Mouse (Mus musculus): ENCODE measurements around the gene Vamp4. TPM values are rescaled to one million over a fixed set of nuclear protein-coding genes. Genes with fewer than 3 reads are reported as not detected.
"Not testable (repeated sequence)": the region's sequence is repeated elsewhere in the genome, so short reads cannot be mapped to it uniquely, and the experiment has no call there.

The Vamp4 gene
- polyA plus RNA-seq, 1 experiment from 2014 or later = 12.7 TPM

DNA sequence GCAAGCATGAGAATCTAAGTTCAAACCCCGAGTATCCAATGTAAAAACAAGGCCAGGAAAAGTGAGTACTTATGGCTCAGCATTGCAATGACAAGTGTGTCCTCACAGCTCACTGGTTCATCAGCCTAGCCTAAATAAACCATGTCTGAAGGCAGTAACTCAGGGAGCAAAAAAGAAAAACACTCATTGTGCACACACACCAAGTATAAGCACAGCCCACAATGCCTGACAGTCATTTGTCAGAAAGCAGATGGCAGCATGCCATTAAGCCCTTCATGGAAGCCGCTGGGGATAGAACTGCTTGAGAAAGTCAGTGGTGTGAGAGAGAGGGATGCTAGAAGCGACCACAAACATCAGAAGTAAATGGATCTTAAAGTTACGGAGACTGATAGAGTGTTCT is 31.0 kb downstream of the Vamp4 start:
- no peak overlapping the region for H3K4me2 ChIP-seq (ENCODE audit: low read depth, low read length)
- peaks cover 2% of the 10 kb centered on the region; the same call in 1 of the 2 replicates for H3K36me3 ChIP-seq (ENCODE audit: control insufficient read depth, insufficient read depth)
- H3K27ac ChIP-seq (ENCODE audit: low read length) = no peak overlapping the region
- no peak for ATAC-seq (ENCODE audit: low read depth)
- H3K27me3 ChIP-seq (ENCODE audit: control insufficient read depth, insufficient read depth, low read depth, low read length) = no peaks in the 10 kb centered on the region
- no peaks in the 10 kb centered on the region for H3K4me1 ChIP-seq (ENCODE audit: control insufficient read depth, low read depth, low read length)
- H3K4me3 ChIP-seq (ENCODE audit: low read depth, low read length) = no peak overlapping the region
- H3K9me3 ChIP-seq (replicated peaks; ENCODE audit: control insufficient read depth, low read length) = no peaks in the 10 kb centered on the region
- no peak overlapping the region for H3K9ac ChIP-seq (ENCODE audit: low read depth, low read length)
- 75% methylated on average over 4 of the region's 4 CpGs for WGBS (ENCODE audit: insufficient replicate concordance)

DNA sequence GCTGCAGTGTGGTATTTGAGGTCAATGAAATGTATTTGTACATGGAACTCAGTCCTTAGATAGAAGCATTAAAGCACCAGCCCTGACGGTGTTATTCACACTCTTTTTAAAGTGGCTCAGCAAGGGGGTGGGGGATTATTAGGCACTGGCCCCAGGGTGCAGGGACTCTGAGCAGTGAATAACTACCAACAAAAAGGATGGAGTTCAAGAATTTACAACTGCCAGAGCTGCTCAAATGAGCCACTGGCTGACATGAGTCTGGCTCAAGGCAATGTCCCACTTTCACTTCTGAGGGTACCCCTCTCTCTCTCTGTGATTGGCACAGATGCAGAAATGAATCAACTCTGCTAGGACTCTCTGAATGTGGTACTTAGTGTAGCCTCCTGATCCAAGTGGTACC is 37.8 kb downstream of the Vamp4 start:
- WGBS (ENCODE audit: insufficient replicate concordance) = 28% methylated on average over 1 of the region's 1 CpGs
- no peak overlapping the region for H3K9ac ChIP-seq (ENCODE audit: low read depth, low read length)
- H3K27ac ChIP-seq (ENCODE audit: low read length) = no peak overlapping the region
- H3K27me3 ChIP-seq (ENCODE audit: control insufficient read depth, insufficient read depth, low read depth, low read length) = no peaks in the 10 kb centered on the region
- no peak for ATAC-seq (ENCODE audit: low read depth)
- H3K4me2 ChIP-seq (ENCODE audit: low read depth, low read length) = no peak overlapping the region
- no peaks in the 10 kb centered on the region for H3K36me3 ChIP-seq (ENCODE audit: control insufficient read depth, insufficient read depth)
- H3K4me3 ChIP-seq (ENCODE audit: low read depth, low read length) = no peak overlapping the region
- H3K4me1 ChIP-seq (ENCODE audit: control insufficient read depth, low read depth, low read length) = no peaks in the 10 kb centered on the region
- no peaks in the 10 kb centered on the region for H3K9me3 ChIP-seq (replicated peaks; ENCODE audit: control insufficient read depth, low read length)

DNA sequence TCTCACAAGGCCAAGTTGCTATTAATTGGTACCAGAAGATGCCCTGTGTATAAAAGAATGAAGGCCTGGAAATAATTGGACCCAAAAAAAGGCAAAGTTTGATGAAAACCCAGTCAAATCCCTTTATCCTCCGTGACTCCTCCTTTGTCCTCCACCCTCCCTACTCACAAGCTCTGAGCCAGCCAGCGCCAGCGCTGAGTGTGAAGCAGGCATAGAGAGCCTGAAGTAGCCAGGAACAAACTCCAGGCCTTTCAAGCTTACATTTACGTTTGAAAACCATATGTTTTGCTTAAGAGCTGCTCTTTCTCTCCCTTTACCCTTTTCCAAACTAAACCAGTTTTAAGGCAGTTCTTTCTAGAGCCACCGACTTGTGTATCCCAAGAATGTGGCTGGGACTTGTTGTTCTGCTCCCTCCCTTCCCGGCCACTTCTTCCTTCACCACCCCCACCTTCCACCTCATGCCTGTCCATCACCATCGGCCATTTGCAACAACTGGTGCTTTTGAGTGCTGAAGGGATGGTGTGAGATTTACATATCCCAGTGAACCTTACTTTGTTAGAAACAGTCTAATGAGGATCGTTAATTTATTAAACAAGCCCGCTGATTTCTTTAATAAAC is 39.4 kb downstream of the Vamp4 start:
- Histone ChIP-seq H3K4me2 (ENCODE audit: low read depth, low read length) (no peak overlapping the region), H3K36me3 (ENCODE audit: control insufficient read depth, insufficient read depth) (no peaks in the 10 kb centered on the region), H3K4me1 (ENCODE audit: control insufficient read depth, low read depth, low read length) (no peaks in the 10 kb centered on the region), H3K27ac (ENCODE audit: low read length) (no peak overlapping the region), H3K9me3 (replicated peaks; ENCODE audit: control insufficient read depth, low read length) (no peaks in the 10 kb centered on the region), H3K27me3 (ENCODE audit: control insufficient read depth, insufficient read depth, low read depth, low read length) (no peaks in the 10 kb centered on the region), H3K4me3 (ENCODE audit: low read depth, low read length) (no peak overlapping the region), H3K9ac (ENCODE audit: low read depth, low read length) (no peak overlapping the region)
- 38% methylated on average over 9 of the region's 9 CpGs for WGBS (ENCODE audit: insufficient replicate concordance)
- ATAC-seq (ENCODE audit: low read depth) = no peak

DNA sequence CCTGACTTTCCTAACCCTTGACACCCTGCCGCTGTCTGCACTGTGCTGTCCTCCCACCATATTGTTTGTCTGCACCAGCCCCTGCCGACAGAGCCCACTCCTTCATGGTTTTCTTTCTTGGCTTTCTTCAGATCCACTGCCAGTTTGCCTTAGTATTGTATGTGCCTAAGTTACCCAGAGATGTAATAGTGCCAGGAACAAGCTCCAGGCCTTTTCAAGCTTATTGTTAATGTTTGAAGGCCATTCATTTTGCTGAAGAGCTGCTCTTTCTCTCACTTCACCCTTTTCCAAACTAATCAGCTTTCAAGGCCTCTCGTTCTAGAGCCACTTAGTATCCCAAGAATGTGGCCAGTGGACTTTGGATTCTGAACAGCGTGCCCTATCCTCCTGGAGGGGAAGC is 40.9 kb downstream of the Vamp4 start:
- Histone ChIP-seq H3K4me3 (ENCODE audit: low read depth, low read length) (no peak overlapping the region), H3K4me1 (ENCODE audit: control insufficient read depth, low read depth, low read length) (no peaks in the 10 kb centered on the region), H3K27ac (ENCODE audit: low read length) (no peak overlapping the region), H3K9ac (ENCODE audit: low read depth, low read length) (no peak overlapping the region), H3K4me2 (ENCODE audit: low read depth, low read length) (no peak overlapping the region), H3K27me3 (ENCODE audit: control insufficient read depth, insufficient read depth, low read depth, low read length) (no peaks in the 10 kb centered on the region), H3K9me3 (replicated peaks; ENCODE audit: control insufficient read depth, low read length) (no peaks in the 10 kb centered on the region), H3K36me3 (ENCODE audit: control insufficient read depth, insufficient read depth) (no peaks in the 10 kb centered on the region)
- 61% methylated on average over 4 of the region's 4 CpGs for WGBS (ENCODE audit: insufficient replicate concordance)
- no peak for ATAC-seq (ENCODE audit: low read depth)

DNA sequence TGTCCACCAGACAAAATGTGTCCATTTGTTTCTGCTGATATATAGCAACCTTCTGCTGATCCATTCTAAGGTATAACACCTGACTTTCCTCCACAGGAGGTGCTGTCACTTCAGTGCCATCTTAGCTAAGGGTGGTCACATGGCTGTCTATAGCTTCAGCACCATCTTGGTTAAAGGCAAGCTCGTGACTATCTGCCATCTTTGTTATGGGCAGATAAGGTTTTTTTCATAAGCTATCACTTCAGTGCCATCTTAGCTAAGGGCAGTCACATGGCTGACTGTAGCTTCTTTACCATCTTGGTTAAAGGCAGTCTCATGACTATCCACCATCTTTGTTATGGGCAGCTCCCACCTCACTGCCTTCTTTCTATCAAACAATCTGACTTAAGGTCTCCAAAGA is 45.2 kb downstream of the Vamp4 start:
- Histone ChIP-seq H3K9ac (ENCODE audit: low read depth, low read length) (no peak overlapping the region), H3K27ac (ENCODE audit: low read length) (no peak overlapping the region), H3K36me3 (ENCODE audit: control insufficient read depth, insufficient read depth) (no peaks in the 10 kb centered on the region), H3K4me3 (ENCODE audit: low read depth, low read length) (no peak overlapping the region), H3K4me1 (ENCODE audit: control insufficient read depth, low read depth, low read length) (no peaks in the 10 kb centered on the region), H3K27me3 (ENCODE audit: control insufficient read depth, insufficient read depth, low read depth, low read length) (no peaks in the 10 kb centered on the region), H3K4me2 (ENCODE audit: low read depth, low read length) (no peak overlapping the region), H3K9me3 (replicated peaks; ENCODE audit: control insufficient read depth, low read length) (no peaks in the 10 kb centered on the region)
- ATAC-seq (ENCODE audit: low read depth) = no peak
- 78% methylated on average over 1 of the region's 1 CpGs for WGBS (ENCODE audit: insufficient replicate concordance)

DNA sequence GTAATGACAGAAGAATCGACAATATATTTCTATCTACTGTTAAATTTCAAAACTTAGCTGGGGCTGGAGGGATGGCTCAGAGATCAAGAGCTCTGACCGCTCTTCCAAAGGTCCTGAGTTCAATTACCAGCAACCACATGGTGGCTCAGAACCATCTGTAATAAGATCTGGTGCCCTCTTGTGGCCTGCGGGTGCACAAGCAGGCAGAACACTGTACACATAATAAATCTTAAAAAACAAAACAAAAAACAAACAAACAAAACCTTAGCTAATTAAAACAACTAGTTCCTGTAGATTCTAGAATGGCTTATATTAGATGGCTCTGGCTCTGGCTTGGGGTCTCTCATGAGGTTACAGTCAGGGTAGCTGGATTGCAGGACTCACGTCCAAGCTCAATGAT is 50.2 kb downstream of the Vamp4 start:
- H3K27me3 ChIP-seq (ENCODE audit: control insufficient read depth, insufficient read depth, low read depth, low read length) = no peaks in the 10 kb centered on the region
- no peaks in the 10 kb centered on the region for H3K4me1 ChIP-seq (ENCODE audit: control insufficient read depth, low read depth, low read length)
- no peak overlapping the region for H3K27ac ChIP-seq (ENCODE audit: low read length)
- WGBS (ENCODE audit: insufficient replicate concordance) = 51% methylated on average over 4 of the region's 4 CpGs
- ATAC-seq (ENCODE audit: low read depth) = no peak
- H3K9me3 ChIP-seq (replicated peaks; ENCODE audit: control insufficient read depth, low read length) = no peaks in the 10 kb centered on the region
- H3K36me3 ChIP-seq (ENCODE audit: control insufficient read depth, insufficient read depth) = no peaks in the 10 kb centered on the region
- no peak overlapping the region for H3K4me2 ChIP-seq (ENCODE audit: low read depth, low read length)
- H3K9ac ChIP-seq (ENCODE audit: low read depth, low read length) = no peak overlapping the region
- no peak overlapping the region for H3K4me3 ChIP-seq (ENCODE audit: low read depth, low read length)

DNA sequence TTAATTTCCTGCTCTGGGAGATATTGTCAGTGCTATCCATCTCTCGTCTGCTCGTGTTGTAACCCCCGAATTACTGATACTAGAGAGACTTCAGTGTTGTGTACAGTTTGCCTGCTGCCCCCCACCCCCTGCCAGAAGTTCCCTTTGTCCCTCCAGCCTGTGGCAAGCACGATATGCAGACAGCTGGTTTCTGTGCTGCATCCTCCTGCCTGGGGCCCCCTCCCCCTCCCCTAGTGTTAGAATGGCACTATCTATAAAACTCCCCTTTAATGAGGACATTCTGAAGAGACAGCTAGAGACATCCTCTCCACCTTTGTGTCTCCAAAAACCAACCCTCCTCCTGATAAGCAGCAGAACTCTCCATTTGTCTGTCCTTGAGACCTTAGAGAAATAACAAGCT is 53.6 kb downstream of the Vamp4 start:
- no peaks in the 10 kb centered on the region for H3K9me3 ChIP-seq (replicated peaks; ENCODE audit: control insufficient read depth, low read length)
- no peaks in the 10 kb centered on the region for H3K36me3 ChIP-seq (ENCODE audit: control insufficient read depth, insufficient read depth)
- WGBS (ENCODE audit: insufficient replicate concordance) = 16% methylated on average over 4 of the region's 4 CpGs
- H3K27me3 ChIP-seq (ENCODE audit: control insufficient read depth, insufficient read depth, low read depth, low read length) = no peaks in the 10 kb centered on the region
- H3K9ac ChIP-seq (ENCODE audit: low read depth, low read length) = no peak overlapping the region
- ATAC-seq (ENCODE audit: low read depth) = no peak
- no peak overlapping the region for H3K4me2 ChIP-seq (ENCODE audit: low read depth, low read length)
- no peaks in the 10 kb centered on the region for H3K4me1 ChIP-seq (ENCODE audit: control insufficient read depth, low read depth, low read length)
- H3K27ac ChIP-seq (ENCODE audit: low read length) = no peak overlapping the region
- no peak overlapping the region for H3K4me3 ChIP-seq (ENCODE audit: low read depth, low read length)

DNA sequence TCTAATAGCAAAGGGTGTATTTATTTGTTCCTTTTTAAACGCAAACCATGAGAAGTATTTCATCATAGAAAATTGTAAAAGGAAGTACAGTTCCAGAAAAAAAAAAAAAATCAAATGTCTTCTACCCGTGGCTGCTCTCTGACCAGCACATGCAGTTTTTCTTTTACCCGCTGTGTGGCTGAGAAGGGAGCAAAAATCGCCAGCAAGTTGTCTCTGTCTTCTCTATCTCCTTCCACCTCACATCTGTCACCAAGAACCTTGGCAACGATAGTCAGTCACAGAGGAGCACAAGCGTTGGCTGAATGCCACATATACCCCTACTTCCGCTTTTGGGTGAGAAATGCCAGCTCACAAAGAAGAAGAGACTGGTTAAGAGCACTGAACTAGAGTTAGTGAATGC is 54.9 kb downstream of the Vamp4 start:
- Histone ChIP-seq H3K36me3 (ENCODE audit: control insufficient read depth, insufficient read depth) (no peaks in the 10 kb centered on the region), H3K9me3 (replicated peaks; ENCODE audit: control insufficient read depth, low read length) (no peaks in the 10 kb centered on the region), H3K9ac (ENCODE audit: low read depth, low read length) (no peak overlapping the region), H3K4me1 (ENCODE audit: control insufficient read depth, low read depth, low read length) (no peaks in the 10 kb centered on the region), H3K27me3 (ENCODE audit: control insufficient read depth, insufficient read depth, low read depth, low read length) (no peaks in the 10 kb centered on the region), H3K4me2 (ENCODE audit: low read depth, low read length) (peak overlapping the region; percentile 13; the same call in 1 of the 2 replicates), H3K4me3 (ENCODE audit: low read depth, low read length) (no peak overlapping the region), H3K27ac (ENCODE audit: low read length) (no peak overlapping the region)
- no peak for ATAC-seq (ENCODE audit: low read depth)
- WGBS (ENCODE audit: insufficient replicate concordance) = 23% methylated on average over 7 of the region's 7 CpGs

DNA sequence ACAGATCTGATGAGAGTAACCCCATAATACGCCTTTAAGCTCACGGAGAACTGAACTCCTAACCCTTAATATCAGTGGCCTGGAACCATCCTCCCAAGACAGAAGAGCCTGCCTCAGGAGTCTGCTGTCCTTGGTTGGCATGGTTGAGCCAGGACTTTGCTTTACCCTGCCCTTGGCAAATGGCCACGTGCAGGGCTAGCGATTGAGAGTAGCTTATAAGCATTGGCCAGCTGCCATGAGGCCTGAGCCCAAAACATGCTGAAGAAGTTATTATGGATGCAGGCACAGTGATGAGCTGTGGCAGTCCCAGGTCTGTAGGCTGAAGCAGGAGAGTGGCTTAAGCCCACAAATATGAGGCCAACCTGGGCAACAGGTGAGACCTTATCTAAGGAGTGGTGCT is 57.5 kb downstream of the Vamp4 start:
- WGBS (ENCODE audit: insufficient replicate concordance) = 70% methylated on average over 4 of the region's 4 CpGs
- H3K4me2 ChIP-seq (ENCODE audit: low read depth, low read length); H3K27me3 ChIP-seq (ENCODE audit: control insufficient read depth, insufficient read depth, low read depth, low read length); H3K4me3 ChIP-seq (ENCODE audit: low read depth, low read length); ATAC-seq (ENCODE audit: low read depth); H3K4me1 ChIP-seq (ENCODE audit: control insufficient read depth, low read depth, low read length); H3K36me3 ChIP-seq (ENCODE audit: control insufficient read depth, insufficient read depth); H3K9ac ChIP-seq (ENCODE audit: low read depth, low read length); H3K9me3 ChIP-seq (replicated peaks; ENCODE audit: control insufficient read depth, low read length); H3K27ac ChIP-seq (ENCODE audit: low read length): not testable (repeated sequence)

Data from liver, embryonic 16.5 days (tissue).